14 mouse cellular contexts compared by ENCODE assay signal in genomic region chr1:189075671-189076070, GRCm38 (mm10).
A peak's percentile ranks its signal among the peaks of the same experiment; 100 is the strongest.
DNase-seq lines count a peak whose midpoint lies in the region; ATAC-seq and TF ChIP-seq lines count a peak whose summit lies in the region.
"Had no signal": no experiment of that assay in that cellular context is flagged by ENCODE, and none has a peak within 500 bp of the region (broad histone marks: within the 10 kb centered on the region; RNA-seq: fewer than 3 reads in every experiment).

No protein-coding gene starts in this region.

- H3K4me2 ChIP-seq in kidney, embryonic 14.5 days (replicated peaks; ENCODE audit: low read depth, low read length), result no peak overlapping the region
- H3K4me2 ChIP-seq in stomach, postnatal 0 days (replicated peaks; ENCODE audit: low read depth), result peak overlapping the region; percentile 8; the same call in 1 of the 2 replicates
- H3K4me2 ChIP-seq: liver, embryonic 13.5 days had no signal

- no peak overlapping the region for H3K9ac ChIP-seq in kidney, embryonic 14.5 days (ENCODE audit: low read depth, low read length)
- H3K9ac ChIP-seq in stomach, postnatal 0 days (ENCODE audit: low read length), result no peak overlapping the region
- H3K9ac ChIP-seq: liver, embryonic 13.5 days had no signal

- no peaks in the 10 kb centered on the region for H3K27me3 ChIP-seq in kidney, embryonic 14.5 days (ENCODE audit: control insufficient read depth, insufficient read depth, low read length)
- no peaks in the 10 kb centered on the region for H3K27me3 ChIP-seq in stomach, postnatal 0 days (ENCODE audit: control insufficient read depth, insufficient read depth, low read length)
- H3K27me3 ChIP-seq: liver, embryonic 13.5 days; megakaryocyte, embryonic 14.5 days had no signal

- 58% methylated on average over 13 of the region's 13 CpGs for WGBS in kidney, embryonic 14.5 days
- 48% methylated on average over 13 of the region's 13 CpGs for WGBS in stomach, postnatal 0 days

- H3K4me3 ChIP-seq in kidney, embryonic 14.5 days (ENCODE audit: low read length), result no peak overlapping the region
- H3K4me3 ChIP-seq in stomach, postnatal 0 days (ENCODE audit: low read depth, low read length), result no peak overlapping the region
- H3K4me3 ChIP-seq: erythroblast, embryonic 14.5 days; liver, embryonic 13.5 days; megakaryocyte, embryonic 14.5 days had no signal

- peak; percentile 7 to 30 for DNase-seq in adrenal gland, postnatal 36 days
- DNase-seq in adrenal gland, adult 2 months, result no peak
- DNase-seq in kidney, adult 9 months, result peak; percentile 19
- peak; percentile 24 to 41 for DNase-seq in kidney, postnatal 25 days
- no peak for DNase-seq in stomach, postnatal 0 days (ENCODE audit: low spot score)
- no peak for DNase-seq in frontal cortex, postnatal 14 days (ENCODE audit: low spot score in 2 of 2)
- DNase-seq in spleen, adult 12 weeks (ENCODE audit: low spot score), result no peak
- DNase-seq: cerebellum, adult 9-10 months; layer of hippocampus, adult 9-11 months; liver, embryonic 13.5 days; right cerebral cortex, postnatal 4 days had no signal

- H3K27ac ChIP-seq in kidney, embryonic 14.5 days (ENCODE audit: low read depth, low read length), result no peak overlapping the region
- no peak overlapping the region for H3K27ac ChIP-seq in stomach, postnatal 0 days (replicated peaks)
- H3K27ac ChIP-seq: liver, embryonic 13.5 days had no signal

- ATAC-seq in kidney, embryonic 14.5 days (ENCODE audit: low FRiP score, low TSS enrichment), result no peak
- ATAC-seq in stomach, postnatal 0 days (ENCODE audit: low FRiP score, low TSS enrichment), result no peak

- TF ChIP-seq CTCF in stomach, postnatal 0 days (IDR thresholded peaks at IDR 0.05; ENCODE audit: low read depth), result no peak

- H3K9me3 ChIP-seq in kidney, embryonic 14.5 days (ENCODE audit: control insufficient read depth, low read length), result no peaks in the 10 kb centered on the region
- no peaks in the 10 kb centered on the region for H3K9me3 ChIP-seq in stomach, postnatal 0 days (ENCODE audit: control insufficient read depth, low read length)
- H3K9me3 ChIP-seq: liver, embryonic 13.5 days had no signal

- no peaks in the 10 kb centered on the region for H3K36me3 ChIP-seq in kidney, embryonic 14.5 days (ENCODE audit: control insufficient read depth, insufficient read depth, low read length)
- no peaks in the 10 kb centered on the region for H3K36me3 ChIP-seq in stomach, postnatal 0 days (ENCODE audit: control insufficient read depth, insufficient read depth, low read length)
- H3K36me3 ChIP-seq: liver, embryonic 13.5 days had no signal

- no peaks in the 10 kb centered on the region for H3K4me1 ChIP-seq in kidney, embryonic 14.5 days (ENCODE audit: control insufficient read depth, insufficient read depth, low read length)
- no peaks in the 10 kb centered on the region for H3K4me1 ChIP-seq in stomach, postnatal 0 days (replicated peaks; ENCODE audit: control insufficient read depth, insufficient read depth)
- H3K4me1 ChIP-seq: liver, embryonic 13.5 days had no signal

- TF ChIP-seq EP300 in stomach, postnatal 0 days (optimal IDR thresholded peaks at IDR 0.05), result no peak

Comparison
In these comparisons a context has a peak if more than half of its experiments do, and no peak if none do; other contexts are left out.
1. DNase-seq: peak in adrenal gland, postnatal 36 days (2 of 2), kidney, adult 9 months (single experiment) and kidney, postnatal 25 days (2 of 2); none in adrenal gland, adult 2 months (single experiment), stomach, postnatal 0 days (single experiment), frontal cortex, postnatal 14 days (0 of 2) and spleen, adult 12 weeks (single experiment).